ENCODE assay signal across 21 mouse cellular contexts in the genomic region with DNA sequence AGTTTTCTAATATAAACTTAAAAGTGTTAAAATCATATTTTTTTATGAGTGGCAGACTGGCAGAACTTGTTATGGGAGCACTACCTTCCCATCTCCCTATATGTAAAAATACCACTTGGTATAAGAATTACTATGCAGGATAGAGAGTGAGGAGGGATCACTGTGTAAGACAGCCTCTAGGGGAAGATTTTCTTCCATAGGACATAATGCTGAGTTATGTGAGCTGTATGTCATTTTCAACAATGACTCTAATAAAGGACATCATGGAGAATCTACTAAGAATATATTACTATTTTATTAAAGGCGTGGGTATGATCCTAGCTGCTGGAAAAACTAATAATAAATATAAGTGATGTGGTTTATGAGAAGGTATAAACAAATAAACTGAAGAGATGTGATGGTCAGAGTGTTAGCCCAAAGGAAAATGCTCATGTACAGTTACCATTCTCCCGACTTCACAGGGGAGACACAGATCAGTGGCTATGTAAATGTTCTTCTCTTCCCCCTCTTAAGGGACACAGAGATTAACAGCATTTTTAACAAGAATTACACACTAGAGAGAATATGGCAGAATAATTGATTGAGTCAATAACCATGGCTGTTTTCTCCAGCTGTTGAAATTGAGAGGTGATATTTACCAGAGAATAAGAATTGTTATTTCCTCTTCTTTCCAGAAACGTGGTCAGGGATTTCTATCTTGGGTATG.
"Had no signal": no experiment of that assay in that cellular context is flagged by ENCODE, and none has a peak within 500 bp of the region (broad histone marks: within the 10 kb centered on the region; RNA-seq: fewer than 3 reads in every experiment).

No protein-coding gene starts in this region.

- H3K27ac ChIP-seq: liver, embryonic 13.5 days; liver, embryonic 15.5 days; lung, embryonic 15.5 days; macrophage; midbrain, embryonic 13.5 days; midbrain, embryonic 15.5 days had no signal

- H3K4me1 ChIP-seq: liver, embryonic 13.5 days; liver, embryonic 15.5 days; lung, embryonic 15.5 days; megakaryocyte, embryonic 14.5 days; midbrain, embryonic 13.5 days; midbrain, embryonic 15.5 days had no signal

- H3K27me3 ChIP-seq: liver, embryonic 13.5 days; liver, embryonic 15.5 days; lung, embryonic 15.5 days; megakaryocyte, embryonic 14.5 days; midbrain, embryonic 13.5 days; midbrain, embryonic 15.5 days had no signal

- H3K9me3 ChIP-seq: liver, embryonic 13.5 days; liver, embryonic 15.5 days; lung, embryonic 15.5 days; midbrain, embryonic 13.5 days; midbrain, embryonic 15.5 days had no signal

- ATAC-seq: liver, postnatal 0 days; lung, postnatal 0 days; midbrain, embryonic 13.5 days; midbrain, embryonic 15.5 days had no signal

- H3K36me3 ChIP-seq: liver, embryonic 13.5 days; liver, embryonic 15.5 days; lung, embryonic 15.5 days; midbrain, embryonic 13.5 days; midbrain, embryonic 15.5 days had no signal

- DNase-seq: liver, embryonic 13.5 days; liver, postnatal 0 days; lung, adult 2 months; lung, postnatal 14 days; lung, postnatal 36 days; retina, postnatal 1 day; right cerebral cortex, adult 18-20 months; right cerebral cortex, postnatal 25 days; right cerebral cortex, postnatal 4 days; spleen, adult 18-20 months; thymus, adult 18-20 months; thymus, postnatal 14 days; thymus, postnatal 36 days had no signal

- H3K9ac ChIP-seq: liver, embryonic 13.5 days; liver, embryonic 15.5 days; liver, postnatal 0 days; lung, embryonic 15.5 days; midbrain, embryonic 13.5 days; midbrain, embryonic 15.5 days had no signal

- H3K4me3 ChIP-seq: liver, embryonic 13.5 days; liver, embryonic 15.5 days; lung, embryonic 15.5 days; megakaryocyte, embryonic 14.5 days; midbrain, embryonic 13.5 days; midbrain, embryonic 15.5 days had no signal

- H3K4me2 ChIP-seq: liver, embryonic 13.5 days; liver, embryonic 15.5 days; lung, embryonic 15.5 days; midbrain, embryonic 11.5 days; midbrain, embryonic 13.5 days; midbrain, embryonic 15.5 days had no signal
